Mouse (Mus musculus) heart, postnatal 0 days (tissue): ENCODE results near the gene Pdlim7.

Experiments used
- CTCF ChIP-seq: IDR thresholded peaks from 2 replicates; pipeline ENCODE4 v1.5.1; 2016; ENCODE audit warnings: antibody characterized with exemption, control low read depth, low read depth
- EP300 ChIP-seq: IDR thresholded peaks from 2 replicates; pipeline ENCODE4 v1.6.1; 2016; ENCODE audit warnings: antibody characterized with exemption, low read depth

DNA sequence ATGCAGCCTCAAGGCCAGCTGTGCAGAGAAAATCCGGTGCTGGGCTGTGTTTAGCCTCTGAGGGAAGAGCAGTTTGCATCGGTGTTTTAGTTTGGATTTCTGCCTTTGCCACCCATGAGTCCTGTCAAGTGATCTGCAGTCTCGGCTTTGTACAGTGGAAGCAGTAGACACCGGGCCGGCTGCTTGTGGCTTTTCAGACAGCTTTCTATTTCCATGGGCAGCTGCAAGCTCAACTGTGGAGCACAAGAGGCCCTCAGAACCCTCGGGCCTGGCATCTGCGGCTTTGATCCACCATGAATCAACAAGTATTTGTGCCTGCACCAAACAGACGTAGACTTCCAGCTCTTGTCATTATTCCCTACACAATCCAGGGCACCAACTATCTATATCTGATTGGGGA, 11.1 kb downstream of the Pdlim7 start:
- no peak for TF ChIP-seq CTCF
- no peak for TF ChIP-seq EP300
